Mouse (Mus musculus) liver, postnatal 0 days (tissue): ENCODE results near the gene Gnb3.
A peak's percentile ranks its signal among the peaks of the same experiment; 100 is the strongest.

Source experiments
- CTCF ChIP-seq: sonication (generic); IDR thresholded peaks from 2 replicates; pipeline ENCODE4 v1.5.1; 2016; ENCODE audit warnings: antibody characterized with exemption, low read depth
- EP300 ChIP-seq: IDR thresholded peaks from 2 replicates; pipeline ENCODE4 v1.6.1; 2016; ENCODE audit warnings: antibody characterized with exemption, low read depth, mild to moderate bottlenecking

DNA sequence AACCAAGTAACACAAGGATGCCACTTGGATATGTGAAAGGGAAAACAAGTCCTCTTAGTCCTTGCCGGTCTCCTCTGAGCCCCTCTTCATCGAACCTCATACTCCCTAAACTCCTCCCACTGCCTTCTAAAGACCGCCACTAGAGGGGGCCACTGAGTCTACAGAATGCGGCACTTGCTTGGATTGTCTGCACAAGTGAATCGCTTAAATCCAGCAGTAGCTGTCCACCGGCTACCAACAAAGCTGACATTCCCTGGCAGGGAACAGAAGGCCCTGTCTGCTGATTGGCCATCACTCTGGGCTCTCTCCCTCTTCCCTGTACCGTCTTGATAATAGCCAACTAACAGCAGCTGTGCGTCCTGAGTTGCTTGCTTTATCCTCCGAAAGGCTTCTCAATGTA lies 7.2 kb upstream of the Gnb3 start:
- TF ChIP-seq CTCF (peak; percentile 98), EP300 (no peak)
